Mouse (Mus musculus) lung, postnatal 4 days (tissue): Measurements from ENCODE around the gene Grm2.
A peak's percentile ranks its signal among the peaks of the same experiment; 100 is the strongest.
"Not testable (repeated sequence)": the region's sequence is repeated elsewhere in the genome, so short reads cannot be mapped to it uniquely, and the experiment has no call there.

Source experiments
- DNase-seq, 2 experiments: peaks; one replicate each; pipeline ENCODE4 v3.0.0; 2021

Gene Grm2

GRCm38 (mm10) chr9:106647226-106647625 is 8.7 kb downstream of the Grm2 start:
- no peak for DNase-seq

DNA sequence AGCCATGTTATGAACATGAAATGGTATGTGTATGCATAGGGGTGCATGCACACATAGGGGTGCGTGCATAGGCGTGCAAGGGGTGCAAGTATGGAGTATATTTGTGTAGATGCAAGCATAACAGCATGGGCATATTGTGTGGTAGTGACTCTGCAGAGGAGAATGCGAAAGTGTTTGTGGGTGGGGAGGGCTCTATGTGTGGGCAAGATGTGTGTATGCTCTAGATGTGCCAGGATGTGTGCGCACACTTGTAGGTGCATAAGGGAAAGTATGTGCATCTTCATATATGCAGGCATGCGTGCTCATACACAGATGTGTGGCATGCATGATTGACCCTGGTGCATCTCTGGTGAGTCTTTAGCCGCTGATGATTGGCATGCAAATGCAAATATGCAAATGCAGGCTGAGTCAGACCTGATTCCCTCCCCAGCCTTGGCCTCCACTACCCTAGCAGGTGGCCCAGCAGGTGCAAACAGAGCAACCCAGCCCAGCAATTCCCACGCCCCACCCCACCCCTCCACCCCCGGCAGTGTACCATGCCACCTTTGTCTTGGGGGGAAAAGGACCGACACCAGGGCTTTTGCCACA is 10.1 kb downstream of the Grm2 start:
- DNase-seq: no peak

GRCm38 (mm10) chr9:106643787-106644186 is 12.1 kb downstream of the Grm2 start:
- DNase-seq: no peak

GRCm38 (mm10) chr9:106643128-106643527 is 12.8 kb downstream of the Grm2 start:
- peak; percentile 76 to 85 for DNase-seq

DNA sequence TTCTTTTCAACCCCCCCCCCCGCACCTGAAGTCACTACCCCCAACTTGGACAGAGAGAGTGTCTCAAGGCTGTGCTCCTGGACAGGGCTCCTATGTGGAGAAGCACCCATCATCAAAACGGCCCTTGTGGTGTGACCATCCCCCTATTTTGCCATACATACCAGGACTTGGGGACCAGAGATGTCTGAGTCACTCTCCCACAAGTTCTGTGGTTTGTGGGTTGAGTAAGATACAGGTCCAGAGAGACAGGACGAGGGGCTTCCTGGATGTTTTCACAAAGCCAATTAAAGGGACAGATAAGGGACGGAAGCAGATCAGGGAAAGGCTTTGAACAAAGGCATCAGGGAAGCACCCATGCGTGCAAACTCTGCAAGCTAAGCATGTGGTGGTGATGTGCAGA is 14.5 kb downstream of the Grm2 start:
- DNase-seq: no peak

DNA sequence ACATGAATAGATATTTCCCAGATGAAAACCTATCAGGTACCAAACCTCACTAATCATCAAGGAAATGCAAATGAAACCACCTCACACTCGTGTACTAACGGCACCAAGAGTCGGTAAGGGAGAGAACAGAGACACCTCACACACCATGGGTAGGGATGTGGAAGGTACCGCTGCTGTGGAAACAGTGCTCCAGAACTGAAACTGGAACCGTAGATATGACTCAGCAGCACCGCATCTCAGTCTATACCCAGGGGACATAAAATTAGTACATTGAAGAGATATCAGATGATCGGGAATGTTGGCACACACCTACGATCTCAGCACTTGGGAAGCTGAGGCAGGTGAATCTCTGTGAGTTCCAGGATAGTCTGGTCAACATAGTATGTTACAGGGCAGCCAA is 17.7 kb downstream of the Grm2 start:
- DNase-seq: no peak

DNA sequence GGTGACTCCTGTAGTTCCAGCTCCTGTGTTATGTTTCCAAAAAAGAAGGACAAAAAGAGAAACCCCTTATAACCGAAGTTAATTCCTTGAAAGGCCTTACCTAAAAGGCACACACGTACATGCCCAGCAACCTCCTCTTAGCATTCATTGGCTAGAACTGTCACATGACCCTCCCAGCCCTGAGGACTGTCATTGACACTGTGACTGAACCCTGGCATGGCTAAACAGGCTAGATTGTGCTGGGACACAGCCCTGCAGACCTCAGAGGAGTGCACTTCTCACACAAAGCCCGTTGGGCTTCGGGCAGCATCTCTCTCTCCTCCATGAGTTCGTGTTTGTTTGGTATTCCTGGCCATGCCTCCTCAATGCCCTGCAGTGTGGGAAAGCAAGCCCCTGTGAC is 23.7 kb downstream of the Grm2 start:
- no peak for DNase-seq

DNA sequence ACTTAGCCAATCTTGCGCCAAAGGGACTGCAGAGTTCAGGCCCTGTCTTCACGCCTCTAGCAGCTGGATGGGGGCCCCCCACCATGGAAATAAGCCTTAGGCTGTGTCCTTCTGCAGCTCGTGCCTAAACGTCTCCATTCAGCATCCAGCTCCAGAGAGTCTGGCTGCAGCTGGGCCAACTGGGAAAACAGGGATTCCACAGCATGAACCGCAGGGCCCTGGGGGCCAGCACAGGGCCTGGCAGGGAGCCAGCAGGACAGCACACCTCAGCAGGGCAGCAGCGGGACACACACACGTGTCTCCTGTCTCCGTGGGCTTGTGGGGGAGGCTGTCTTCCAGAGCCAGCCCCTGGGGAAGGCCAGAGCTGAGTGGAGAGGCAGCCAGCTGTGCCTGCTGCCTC is 28.1 kb downstream of the Grm2 start:
- not testable (repeated sequence) for DNase-seq

DNA sequence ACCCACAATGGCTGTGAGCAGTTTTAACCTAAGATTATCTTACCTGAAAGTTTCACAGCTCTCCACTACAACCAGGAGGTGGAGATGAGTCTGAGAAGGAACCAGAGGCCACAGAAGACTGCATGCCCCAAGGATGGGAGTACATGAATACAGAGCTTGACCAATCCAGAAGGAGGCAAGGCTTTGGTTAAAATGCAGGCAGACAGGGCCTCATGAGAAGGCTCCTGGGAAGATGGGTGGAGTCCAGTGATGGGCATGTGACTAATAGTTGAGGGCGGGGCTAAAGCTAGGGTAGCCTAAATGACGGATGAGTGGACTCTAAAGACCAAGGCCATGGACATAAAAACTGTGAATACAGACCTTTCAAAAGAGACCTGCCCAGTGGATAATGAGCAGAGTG is 29.6 kb downstream of the Grm2 start, which contains the start of gene Iqcf6:
Gene Iqcf6 (plus strand): TSS at position 301 of the 400 bp plus-strand sequence.
- DNase-seq: no peak

DNA sequence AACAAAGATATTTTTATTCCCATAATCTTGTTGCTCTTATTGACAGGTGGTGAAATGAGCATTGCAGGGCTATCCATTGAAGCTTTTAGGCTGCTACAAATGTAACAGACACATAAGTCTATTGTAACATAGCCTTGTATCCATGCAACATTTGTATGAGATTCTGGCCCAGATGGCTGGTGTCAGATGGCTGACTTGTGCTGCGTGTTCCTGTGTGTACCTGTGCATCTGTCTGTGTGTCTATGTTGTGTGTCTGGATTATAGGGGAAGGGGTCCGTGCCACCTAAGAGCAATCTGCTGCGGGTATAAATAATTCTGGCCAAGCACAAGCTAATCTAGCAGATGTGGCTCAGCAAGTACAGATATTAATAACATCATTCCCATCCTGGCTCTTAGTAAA is 38.4 kb downstream of the Grm2 start:
- DNase-seq: no peak

DNA sequence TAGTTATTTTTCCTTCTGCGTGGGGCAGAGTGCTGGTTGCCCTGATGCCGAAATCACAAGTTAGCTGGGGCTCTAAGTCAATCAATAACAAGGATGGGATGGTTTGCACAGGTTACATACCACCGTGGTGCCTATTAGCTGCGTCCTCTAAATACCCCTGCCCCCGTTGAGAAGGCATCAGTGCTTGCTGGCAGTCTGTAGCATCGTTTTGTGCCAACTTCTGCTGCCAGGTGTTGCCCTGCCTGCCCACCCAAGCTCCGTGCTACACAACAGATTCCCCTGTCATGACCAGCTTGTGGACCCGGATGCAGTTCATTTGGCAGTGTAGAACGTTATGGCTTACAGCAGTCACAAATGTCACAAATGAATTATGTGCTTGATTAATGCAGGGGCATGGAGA is 39.6 kb downstream of the Grm2 start:
- no peak for DNase-seq

- no peak for DNase-seq
These were observed 41.3 kb downstream of the Grm2 start for GRCm38 (mm10) chr9:106614616-106615015.

GRCm38 (mm10) chr9:106613951-106614350 is 41.9 kb downstream of the Grm2 start:
- no peak for DNase-seq

GRCm38 (mm10) chr9:106610727-106611126 is 45.2 kb downstream of the Grm2 start:
- no peak for DNase-seq

GRCm38 (mm10) chr9:106600546-106600945 is 55.3 kb downstream of the Grm2 start:
- peak in 1 of 2 experiments; percentile 43 for DNase-seq

DNA sequence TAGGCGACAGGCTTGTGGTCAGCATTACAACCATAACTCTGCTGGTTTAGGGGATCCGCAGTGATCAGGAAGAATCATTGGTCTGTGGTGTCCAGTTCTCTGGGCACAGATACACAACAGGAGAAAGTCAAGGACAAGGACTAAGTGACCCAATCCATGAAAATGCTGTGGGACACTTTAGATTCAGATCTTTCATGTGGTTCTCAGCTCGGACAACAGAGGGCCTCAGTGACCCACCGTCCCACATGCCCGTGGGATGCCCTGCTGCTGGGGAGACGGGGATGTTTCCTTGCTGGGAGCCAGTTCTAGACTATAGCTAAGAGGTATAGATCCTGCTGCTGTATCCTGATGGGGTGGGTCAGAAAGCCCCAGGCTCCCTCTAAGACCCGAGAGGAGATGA is 57.4 kb downstream of the Grm2 start:
- no peak for DNase-seq

DNA sequence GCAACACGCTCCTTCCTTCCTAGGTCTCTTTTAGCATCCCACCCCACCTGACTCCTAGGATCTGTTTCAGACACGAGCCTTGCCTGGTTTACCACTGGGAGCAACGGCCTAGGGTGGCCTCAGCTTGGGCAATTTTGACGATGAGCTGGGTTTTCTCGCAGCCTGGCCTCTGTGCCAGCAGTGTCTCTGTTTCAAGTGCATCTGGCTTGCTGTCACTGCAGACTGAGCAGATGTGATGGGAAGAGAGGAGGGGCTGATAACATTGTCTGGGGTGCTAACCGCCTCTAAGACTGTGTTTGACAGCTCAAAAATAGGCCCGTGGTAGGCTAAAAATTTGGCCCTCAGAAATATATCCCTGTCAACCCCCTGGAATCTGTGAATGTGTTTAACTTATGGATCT is 60.0 kb downstream of the Grm2 start:
- no peak for DNase-seq

DNA sequence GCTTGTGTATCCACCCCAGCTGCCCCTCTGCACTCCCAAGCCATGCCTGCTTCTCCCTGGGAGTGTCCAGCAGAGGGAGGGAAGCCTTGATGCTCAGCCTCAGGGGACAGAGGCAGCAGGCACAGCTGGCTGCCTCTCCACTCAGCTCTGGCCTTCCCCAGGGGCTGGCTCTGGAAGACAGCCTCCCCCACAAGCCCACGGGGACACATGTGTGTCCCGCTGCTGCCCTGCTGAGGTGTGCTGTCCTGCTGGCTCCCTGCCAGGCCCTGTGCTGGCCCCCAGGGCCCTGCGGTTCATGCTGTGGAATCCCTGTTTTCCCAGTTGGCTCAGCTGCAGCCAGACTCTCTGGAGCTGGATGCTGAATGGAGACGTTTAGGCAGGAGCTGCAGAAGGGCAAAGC is 60.5 kb downstream of the Grm2 start:
- not testable (repeated sequence) for DNase-seq
